Mouse (Mus musculus) MEL (cell line): ENCODE measurements around the gene Ep400. TPM values are rescaled to one million over a fixed set of nuclear protein-coding genes. Genes with fewer than 3 reads are reported as not detected.

ENCODE experiments used
- DNase-seq: peaks from one replicate; pipeline ENCODE4 v3.0.0; 2011; ENCODE audit warnings: low read depth, low spot score
- H3K27ac ChIP-seq: 2 replicates; pipeline ENCODE4 v1.5.1; 2012; ENCODE audit warnings: low read depth, mild to moderate bottlenecking, control low read depth, low read length, moderate library complexity; ENCODE audit not compliant: control insufficient read depth
- H3K27me3 ChIP-seq, 2 experiments: fragments of 150-350 bp in 1 of 2; sonication (generic) in 1 of 2; 2 replicates each; pipeline ENCODE4 v1.6.1; 2012; ENCODE audit warnings: low read length in 2 of 2, mild to moderate bottlenecking in 2 of 2, improper control_type of control experiment in 1 of 2, moderate library complexity in 1 of 2; ENCODE audit not compliant: insufficient read depth in 2 of 2, control insufficient read depth in 1 of 2
- H3K36me3 ChIP-seq, 2 experiments: 2 replicates each; pipeline ENCODE4 v1.6.1; 2012 to 2014; ENCODE audit warnings: low read length in 2 of 2, improper control_type of control experiment in 1 of 2, inconsistent platforms in 1 of 2, mild to moderate bottlenecking in 1 of 2; ENCODE audit not compliant: insufficient read depth in 2 of 2, control insufficient read depth in 1 of 2
- H3K4me1 ChIP-seq, 2 experiments: fragments of 150-350 bp in 1 of 2; sonication (generic) in 1 of 2; 2 replicates each; pipeline ENCODE4 v1.6.1; 2012; ENCODE audit warnings: low read length in 2 of 2, improper control_type of control experiment in 1 of 2, mild to moderate bottlenecking in 1 of 2; ENCODE audit not compliant: insufficient read depth in 2 of 2, control insufficient read depth in 1 of 2
- H3K4me3 ChIP-seq, 2 experiments: fragments of 150-350 bp in 1 of 2; sonication (generic) in 1 of 2; 2 replicates each; pipeline ENCODE4 v1.5.1; 2012; ENCODE audit warnings: low read depth in 2 of 2, low read length in 2 of 2, mild to moderate bottlenecking in 2 of 2, moderate library complexity in 2 of 2, control low read depth in 1 of 2, improper control_type of control experiment in 1 of 2; ENCODE audit not compliant: control insufficient read depth in 1 of 2, insufficient read depth in 1 of 2
- H3K79me2 ChIP-seq: 2 replicates; pipeline ENCODE4 v1.6.1; 2012; ENCODE audit warnings: mild to moderate bottlenecking, low read length, moderate library complexity; ENCODE audit not compliant: control insufficient read depth, poor library complexity, insufficient read depth
- H3K9ac ChIP-seq: 2 replicates; pipeline ENCODE4 v1.6.1; 2012; ENCODE audit warnings: low read depth, mild to moderate bottlenecking, control low read depth, low read length, moderate library complexity; ENCODE audit not compliant: control insufficient read depth, poor library complexity, severe bottlenecking
- H3K9me3 ChIP-seq: fragments of 150-350 bp; sonication (generic); replicated peaks from 2 replicates; pipeline ENCODE4 v1.6.1; 2012; ENCODE audit warnings: mild to moderate bottlenecking, low read length, improper control_type of control experiment, moderate library complexity; ENCODE audit not compliant: insufficient read depth
- BHLHE40 ChIP-seq: IDR thresholded peaks from 2 replicates; pipeline ENCODE4 v1.6.1; 2012; ENCODE audit warnings: low read depth, mild to moderate bottlenecking, inconsistent platforms, low read length, improper control_type of control experiment, borderline replicate concordance
- CHD1 ChIP-seq: IDR thresholded peaks from 2 replicates; pipeline ENCODE4 v1.6.1; 2012; ENCODE audit warnings: low read depth, mild to moderate bottlenecking, inconsistent platforms, low read length, improper control_type of control experiment
- CHD2 ChIP-seq: IDR thresholded peaks from 2 replicates; pipeline ENCODE4 v1.6.1; 2011; ENCODE audit warnings: low read length, improper control_type of control experiment
- E2F4 ChIP-seq: IDR thresholded peaks from 2 replicates; pipeline ENCODE4 v1.6.1; 2011; ENCODE audit warnings: low read depth, low read length, improper control_type of control experiment, borderline replicate concordance
- ELF1 ChIP-seq: IDR thresholded peaks from 2 replicates; pipeline ENCODE4 v1.6.1; 2014; ENCODE audit warnings: low read depth, mild to moderate bottlenecking, inconsistent platforms, low read length, improper control_type of control experiment, moderate library complexity
- GABPA ChIP-seq: IDR thresholded peaks from 2 replicates; pipeline ENCODE4 v1.6.1; 2012; ENCODE audit warnings: low read depth, mild to moderate bottlenecking, inconsistent platforms, low read length, improper control_type of control experiment, moderate library complexity
- GATA1 ChIP-seq: IDR thresholded peaks from 2 replicates; pipeline ENCODE4 v1.6.1; 2011; ENCODE audit warnings: low read depth, low read length, improper control_type of control experiment
- JUND ChIP-seq: IDR thresholded peaks from 2 replicates; pipeline ENCODE4 v1.6.1; 2011; ENCODE audit warnings: low read depth, mild to moderate bottlenecking, improper control_type of control experiment, low read length
- MAFK ChIP-seq: IDR thresholded peaks from 2 replicates; pipeline ENCODE4 v1.6.1; 2011; ENCODE audit warnings: low read depth, mild to moderate bottlenecking, low read length, improper control_type of control experiment, borderline replicate concordance
- MAZ ChIP-seq: IDR thresholded peaks from 2 replicates; pipeline ENCODE4 v1.6.1; 2012; ENCODE audit warnings: low read depth, mild to moderate bottlenecking, inconsistent platforms, low read length, improper control_type of control experiment
- MEF2A ChIP-seq: IDR thresholded peaks from 2 replicates; pipeline ENCODE4 v1.6.1; 2014; ENCODE audit warnings: low read depth, mild to moderate bottlenecking, inconsistent platforms, low read length, improper control_type of control experiment; ENCODE audit not compliant: poor library complexity, insufficient replicate concordance, severe bottlenecking; ENCODE audit errors: extremely low read depth
- MYB ChIP-seq: IDR thresholded peaks from 2 replicates; pipeline ENCODE4 v1.6.1; 2011; ENCODE audit warnings: mild to moderate bottlenecking, low read depth, low read length, improper control_type of control experiment
- NELFE ChIP-seq: IDR thresholded peaks from 2 replicates; pipeline ENCODE4 v1.6.1; 2011; ENCODE audit warnings: low read depth, low read length, improper control_type of control experiment
- NRF1 ChIP-seq: IDR thresholded peaks from 2 replicates; pipeline ENCODE4 v1.6.1; 2014; ENCODE audit warnings: low read depth, mild to moderate bottlenecking, inconsistent platforms, low read length, improper control_type of control experiment, moderate library complexity; ENCODE audit not compliant: poor library complexity, insufficient read depth, severe bottlenecking
- POLR2A ChIP-seq, 2 experiments: IDR thresholded peaks; 2 replicates each; pipeline ENCODE4 v1.6.1; 2011 to 2012; ENCODE audit warnings: low read length in 2 of 2, mild to moderate bottlenecking in 2 of 2, control low read depth in 1 of 2, improper control_type of control experiment in 1 of 2, low read depth in 1 of 2, moderate library complexity in 1 of 2; ENCODE audit not compliant: control insufficient read depth in 1 of 2, insufficient read depth in 1 of 2, poor library complexity in 1 of 2
- POLR2AphosphoS2 ChIP-seq: IDR thresholded peaks from 2 replicates; pipeline ENCODE4 v1.6.1; 2011; ENCODE audit warnings: low read length, improper control_type of control experiment
- RAD21 ChIP-seq: IDR thresholded peaks from 2 replicates; pipeline ENCODE4 v1.6.1; 2011; ENCODE audit warnings: mild to moderate bottlenecking, low read depth, low read length, improper control_type of control experiment
- RCOR1 ChIP-seq: IDR thresholded peaks from 2 replicates; pipeline ENCODE4 v1.6.1; 2012; ENCODE audit warnings: low read depth, mild to moderate bottlenecking, inconsistent platforms, low read length, improper control_type of control experiment
- SMC3 ChIP-seq: IDR thresholded peaks from 2 replicates; pipeline ENCODE4 v1.6.1; 2011; ENCODE audit warnings: low read depth, low read length, improper control_type of control experiment
- TBP ChIP-seq: IDR thresholded peaks from 2 replicates; pipeline ENCODE4 v1.8.0; 2011; ENCODE audit warnings: low read depth, low read length, improper control_type of control experiment
- UBTF ChIP-seq: IDR thresholded peaks from 2 replicates; pipeline ENCODE4 v1.6.1; 2012; ENCODE audit warnings: low read depth, mild to moderate bottlenecking, inconsistent platforms, low read length, improper control_type of control experiment, moderate library complexity, borderline replicate concordance; ENCODE audit not compliant: insufficient read depth
- USF1 ChIP-seq: IDR thresholded peaks from 2 replicates; pipeline ENCODE4 v1.6.1; 2014; ENCODE audit warnings: low read depth, mild to moderate bottlenecking, inconsistent platforms, low read length, improper control_type of control experiment, moderate library complexity
- USF2 ChIP-seq, 2 experiments: IDR thresholded peaks; 2 replicates each; pipeline ENCODE4 v1.6.1; 2011 to 2012; ENCODE audit warnings: improper control_type of control experiment in 2 of 2, low read length in 2 of 2, borderline replicate concordance in 1 of 2, inconsistent platforms in 1 of 2, low read depth in 1 of 2, mild to moderate bottlenecking in 1 of 2; ENCODE audit not compliant: insufficient read depth in 1 of 2
- ZMIZ1 ChIP-seq: IDR thresholded peaks from 2 replicates; pipeline ENCODE4 v1.6.1; 2012; ENCODE audit warnings: low read depth, mild to moderate bottlenecking, inconsistent platforms, low read length, improper control_type of control experiment, moderate library complexity
- ZNF384 ChIP-seq: IDR thresholded peaks from 2 replicates; pipeline ENCODE4 v1.6.1; 2012; ENCODE audit warnings: low read depth, mild to moderate bottlenecking, inconsistent platforms, low read length, improper control_type of control experiment
- polyA plus RNA-seq, 2 experiments: library from polyadenylated mRNA; stranded (reverse) in 1 of 2; unstranded in 1 of 2; fragments of >175 nt in 1 of 2; fragments of >200 nt in 1 of 2; gene quantifications; 2 replicates each; pipeline versions ENCODE4 v1.2.1 to v1.2.4; 2012; ENCODE audit warnings: low replicate concordance in 2 of 2, low read depth in 1 of 2; ENCODE audit not compliant: insufficient read length in 2 of 2, insufficient read depth in 1 of 2, missing spikeins in 1 of 2
- total RNA-seq: library from RNA; depleted of rRNA; stranded (reverse); fragments of 300-350 nt; gene quantifications from 2 replicates; pipeline ENCODE4 v1.2.3, GENCODE M21; 2012

Gene Ep400
- total and polyA plus RNA-seq, 3 experiments = 21.5 to 96.8 (median 27.2) TPM

DNA sequence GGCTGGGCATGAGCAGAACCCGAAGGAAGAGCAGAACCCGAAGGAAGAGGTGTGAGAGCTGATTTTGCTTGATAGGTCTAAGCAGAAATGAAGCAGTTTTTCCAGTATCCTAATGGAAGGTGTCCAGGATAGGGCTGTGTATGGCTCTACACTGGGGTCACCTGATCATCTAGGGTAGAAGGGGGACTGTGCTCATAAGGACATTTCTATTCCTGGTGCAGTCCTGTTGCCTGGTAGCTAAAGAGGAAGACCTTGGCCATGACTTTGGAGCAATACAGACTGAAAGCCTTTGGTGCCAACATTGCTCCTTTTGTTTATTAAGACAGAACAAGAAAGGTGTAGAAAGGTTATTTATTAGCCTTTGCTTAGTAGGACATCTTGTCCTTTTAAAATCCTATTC is 106.5 kb downstream of the Ep400 start:
- H3K4me1 ChIP-seq = no peaks in the 10 kb centered on the region
- no peak overlapping the region for H3K4me3 ChIP-seq
- H3K27ac ChIP-seq = no peak overlapping the region
- DNase-seq = no peak
- H3K9ac ChIP-seq = no peak overlapping the region
- no peaks in the 10 kb centered on the region for H3K27me3 ChIP-seq
- H3K36me3 ChIP-seq = peaks cover 2 to 9% of the 10 kb centered on the region in 2 experiments; a peak in 2 of 4 replicates
- no peak for TF ChIP-seq USF2 (IDR thresholded peaks at IDR 0.05; ENCODE audit: borderline replicate concordance in 1 of 2, insufficient read depth in 1 of 2, low read depth in 1 of 2, low read length in 2 of 2)
- no peak for TF ChIP-seq ZNF384
- TF ChIP-seq MAZ = no peak
- TF ChIP-seq TBP = no peak
- TF ChIP-seq ZMIZ1 = no peak
- TF ChIP-seq BHLHE40 = no peak
- TF ChIP-seq CHD2 = no peak
- no peak for TF ChIP-seq E2F4
- no peak for TF ChIP-seq MYB
- TF ChIP-seq ELF1 = no peak
- TF ChIP-seq, all 39 proteins: peak for 0
- Histone ChIP-seq H3K9me3 (no peaks in the 10 kb centered on the region), H3K79me2 (no peaks in the 10 kb centered on the region)

DNA sequence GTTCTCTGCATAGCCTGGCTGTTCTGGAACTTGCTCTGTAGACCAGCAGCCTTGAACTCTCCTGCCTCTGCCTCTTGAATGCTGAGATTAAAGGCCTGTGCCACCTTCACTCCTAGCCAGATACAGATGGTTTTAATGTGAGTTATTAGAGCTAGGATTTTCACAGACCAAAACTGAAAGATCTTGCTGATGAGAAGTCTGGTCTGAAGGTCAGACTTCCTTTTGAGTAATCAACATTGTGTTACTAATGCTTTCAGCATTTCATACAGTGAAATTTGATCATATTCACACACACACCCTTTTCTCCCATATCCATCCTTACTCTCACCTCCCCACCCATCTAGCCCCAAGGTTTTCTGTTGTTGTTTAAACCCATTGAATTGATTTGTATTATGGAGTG is 110.8 kb downstream of the Ep400 start:
- DNase-seq = no peak
- peaks cover 2 to 7% of the 10 kb centered on the region in 2 experiments; a peak in 2 of 4 replicates for H3K36me3 ChIP-seq
- no peak overlapping the region for H3K27ac ChIP-seq
- TF ChIP-seq SMC3 (no peak), RAD21 (no peak), ELF1 (no peak), NELFE (no peak), NRF1 (no peak), RCOR1 (no peak)
- H3K9ac ChIP-seq = no peak overlapping the region
- no peak overlapping the region for H3K4me3 ChIP-seq
- H3K9me3 ChIP-seq = no peaks in the 10 kb centered on the region
- peaks cover 3% of the 10 kb centered on the region; the same call in 1 of the 2 replicates for H3K79me2 ChIP-seq
- H3K27me3 ChIP-seq = no peaks in the 10 kb centered on the region
- no peaks in the 10 kb centered on the region for H3K4me1 ChIP-seq

DNA sequence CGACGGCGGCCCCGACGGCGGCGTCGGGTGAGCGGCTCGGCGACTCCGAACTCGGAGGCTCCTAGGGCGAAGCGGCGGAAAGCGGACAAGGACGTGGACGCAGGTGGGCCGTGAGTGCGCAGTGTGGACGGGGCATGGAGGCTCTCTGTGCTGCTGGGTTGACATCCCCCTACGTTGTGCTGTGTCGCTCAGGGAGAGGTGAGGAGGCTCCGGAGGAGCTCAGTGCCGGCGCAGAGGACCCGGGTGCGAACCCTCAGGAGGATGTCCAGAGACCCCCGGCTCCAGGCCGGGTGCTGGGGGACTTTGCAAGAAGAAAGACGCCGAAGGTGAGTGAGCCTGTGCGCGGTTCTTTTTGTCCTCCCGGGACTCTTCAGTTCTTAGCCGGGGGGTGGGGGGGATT is 116.8 kb downstream of the Ep400 start:
- H3K27me3 ChIP-seq = no peaks in the 10 kb centered on the region
- peaks cover 0 to 11% of the 10 kb centered on the region in 2 experiments; a peak in 2 of 4 replicates for H3K4me1 ChIP-seq
- H3K9me3 ChIP-seq = no peaks in the 10 kb centered on the region
- no peak for TF ChIP-seq CHD1
- no peak for TF ChIP-seq USF2 (IDR thresholded peaks at IDR 0.05; ENCODE audit: borderline replicate concordance in 1 of 2, insufficient read depth in 1 of 2, low read depth in 1 of 2, low read length in 2 of 2)
- no peak for TF ChIP-seq POLR2AphosphoS2
- TF ChIP-seq E2F4 = no peak
- TF ChIP-seq POLR2A (IDR thresholded peaks at IDR 0.05; ENCODE audit: control insufficient read depth in 1 of 2, insufficient read depth in 1 of 2, low read depth in 1 of 2, low read length in 2 of 2, poor library complexity in 1 of 2) = no peak; a peak in 1 of 4 replicates
- no peak for TF ChIP-seq RCOR1
- TF ChIP-seq MAZ = no peak
- no peak for TF ChIP-seq MAFK
- TF ChIP-seq MEF2A = no peak
- no peak for TF ChIP-seq GABPA
- TF ChIP-seq UBTF = no peak
- no peak for TF ChIP-seq USF1
- TF ChIP-seq GATA1 = no peak
- no peak for TF ChIP-seq NELFE
- TF ChIP-seq JUND = no peak
- peaks cover 5 to 10% of the 10 kb centered on the region in 2 experiments for H3K36me3 ChIP-seq
- DNase-seq = no peak
- H3K9ac ChIP-seq = peak overlapping the region; percentile 88
- no peak overlapping the region for H3K27ac ChIP-seq
- H3K79me2 ChIP-seq = peaks cover 30% of the 10 kb centered on the region
- peak overlapping the region; percentile 75 to 91 for H3K4me3 ChIP-seq
